Mouse (Mus musculus): ENCODE results near the gene Nova1.

Nova1 gene

DNA sequence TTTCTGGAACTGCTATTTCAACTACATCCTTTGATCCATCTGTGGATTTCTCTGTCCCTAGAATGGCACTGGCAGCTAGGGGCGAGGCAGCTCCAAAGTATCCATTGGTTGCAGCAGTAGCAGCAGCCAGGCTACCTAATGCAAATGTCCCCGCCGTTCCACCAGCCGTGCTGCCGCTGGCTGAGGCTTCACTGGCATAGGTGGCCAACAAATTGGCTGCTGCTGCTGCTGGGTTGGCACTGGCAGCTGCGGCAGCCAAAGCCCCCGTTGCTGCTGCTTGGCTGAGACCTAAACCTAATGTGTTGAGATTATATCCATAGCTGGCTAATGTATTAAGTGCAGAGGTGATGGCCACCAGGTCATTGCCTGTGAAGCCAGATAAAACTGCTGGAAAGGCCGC is 118.5 kb downstream of the Nova1 start:
- no peak for DNase-seq (ENCODE audit: low read depth in 2 of 2, low spot score in 2 of 2)

DNA sequence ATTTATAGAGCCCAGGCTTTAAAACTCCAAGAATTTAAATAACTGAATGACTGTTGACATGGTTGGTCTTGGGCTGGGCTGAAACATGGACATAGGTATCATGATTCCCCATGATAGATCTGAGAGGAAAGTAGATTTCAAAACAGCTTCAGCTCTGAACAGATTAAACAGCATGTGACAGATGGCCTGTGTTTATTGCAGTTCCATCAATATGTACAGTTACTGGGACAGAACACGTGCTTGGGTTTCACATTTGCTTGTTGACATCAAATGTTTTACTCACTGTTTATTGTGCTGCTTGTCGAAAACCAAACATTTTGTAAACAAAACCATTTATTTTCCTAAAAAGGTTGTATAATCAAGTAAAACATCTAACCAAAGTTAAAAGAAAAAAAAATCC is 142.4 kb downstream of the Nova1 start:
- no peak for DNase-seq (ENCODE audit: low read depth in 2 of 2, low spot score in 2 of 2)

- no peak for DNase-seq (ENCODE audit: low read depth in 2 of 2, low spot score in 2 of 2)
These were observed 152.0 kb downstream of the Nova1 start for GRCm38 (mm10) chr12:46666706-46667105.

- no peak for DNase-seq (ENCODE audit: low read depth in 2 of 2, low spot score in 2 of 2)
These were observed 172.6 kb downstream of the Nova1 start for GRCm38 (mm10) chr12:46646139-46646611.

DNA sequence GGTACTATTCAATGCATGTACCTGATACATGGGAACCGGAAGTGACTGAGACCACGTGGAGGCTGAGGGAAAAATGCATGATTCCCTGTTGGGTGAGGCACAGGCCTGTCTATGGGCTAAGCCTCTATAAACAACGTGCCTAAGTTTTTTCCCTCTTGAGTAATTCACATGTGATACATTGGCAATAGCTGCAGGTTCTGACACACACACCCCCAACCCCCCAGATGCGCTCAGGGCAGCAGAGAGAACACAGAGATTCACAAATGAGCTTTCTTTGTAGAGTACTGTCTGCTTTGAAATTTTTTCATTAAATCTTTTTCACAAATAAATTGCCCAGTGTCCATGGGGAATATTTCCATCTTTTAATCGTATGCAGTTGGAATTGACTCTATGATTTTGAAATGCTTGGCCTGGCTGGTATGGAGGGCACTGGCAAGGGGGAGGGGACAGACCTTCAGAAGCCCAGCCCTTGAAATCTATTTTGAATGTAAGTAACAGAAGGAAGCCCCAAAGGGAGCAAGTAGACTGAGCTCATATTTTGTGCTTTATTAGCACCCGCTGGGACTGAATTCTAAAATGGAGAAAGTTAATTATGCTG is 173.3 kb downstream of the Nova1 start:
- DNase-seq (ENCODE audit: low read depth in 2 of 2, low spot score in 2 of 2) = no peak
